8 mouse cellular contexts compared by ENCODE assay signal in the genomic region with DNA sequence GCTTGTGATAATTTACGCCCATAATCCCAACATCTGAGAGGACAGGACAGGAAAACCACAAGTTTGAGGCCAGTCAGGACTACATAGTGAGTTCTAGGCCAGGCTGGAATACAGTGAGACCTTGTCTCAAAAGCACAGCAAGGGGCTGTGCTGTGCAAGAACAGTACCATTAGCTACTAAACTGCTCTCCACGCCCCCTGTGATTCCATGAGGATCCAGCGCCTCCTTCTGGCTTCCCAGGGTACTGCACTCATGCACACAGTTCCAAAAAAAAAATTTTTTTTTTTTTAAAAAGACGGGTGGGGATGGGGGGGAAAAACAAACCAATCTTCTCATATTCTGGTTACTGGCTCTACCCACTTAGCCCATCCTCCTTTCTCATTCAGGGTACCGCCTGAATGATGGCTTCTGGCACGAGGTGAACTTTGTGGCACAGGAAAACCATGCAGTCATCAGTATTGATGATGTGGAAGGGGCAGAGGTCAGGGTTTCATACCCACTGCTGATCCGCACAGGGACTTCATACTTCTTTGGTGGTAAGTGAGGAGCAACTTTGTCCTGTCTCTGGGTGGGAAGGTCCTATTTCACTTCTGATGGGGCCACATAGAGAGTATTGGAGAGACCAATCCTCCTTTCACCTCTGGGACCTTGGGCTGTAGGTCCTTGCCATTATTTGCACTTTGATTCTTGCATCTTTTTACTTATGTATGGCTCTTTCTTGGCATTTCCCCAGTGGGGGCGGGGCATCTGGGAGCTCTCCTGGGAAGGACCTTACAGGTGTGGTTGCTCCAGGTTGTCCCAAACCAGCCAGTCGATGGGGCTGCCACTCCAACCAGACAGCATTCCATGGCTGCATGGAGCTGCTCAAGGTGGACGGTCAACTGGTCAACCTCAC. TPM values are rescaled to one million over a fixed set of nuclear protein-coding genes. Genes with fewer than 3 reads are reported as not detected.
DNase-seq lines count a peak whose midpoint lies in the region; TF ChIP-seq lines count a peak whose summit lies in the region.
"Had no signal": no experiment of that assay in that cellular context is flagged by ENCODE, and none has a peak within 500 bp of the region (broad histone marks: within the 10 kb centered on the region; RNA-seq: fewer than 3 reads in every experiment).

No protein-coding gene starts in this region.

- no peak overlapping the region for H3K4me3 ChIP-seq in layer of hippocampus, adult 2 months
- no peak overlapping the region for H3K4me3 ChIP-seq in limb, embryonic 10.5 days
- H3K4me3 ChIP-seq: lung, embryonic 15.5 days had no signal

- no peaks in the 10 kb centered on the region for H3K36me3 ChIP-seq in limb, embryonic 10.5 days
- H3K36me3 ChIP-seq: lung, embryonic 15.5 days had no signal

- DNase-seq in layer of hippocampus, adult 2 months (ENCODE audit: low spot score in 2 of 2): peak in 1 of 2 experiments; percentile 81
- no peak for DNase-seq in layer of hippocampus, adult 9-11 months
- DNase-seq in ES-CJ7 (ENCODE audit: low read depth, low spot score) (peak; percentile 73), ZHBTc4 (ENCODE audit: low read depth, low spot score) (peak; percentile 82)
- DNase-seq in embryo, embryonic 10.5 days (ENCODE audit: low spot score): peak; percentile 86
- peak; percentile 82 for DNase-seq in limb, embryonic 10.5 days (ENCODE audit: low spot score)
- DNase-seq in spleen, adult 18-20 months: peak; percentile 10 to 48

- peaks cover 22% of the 10 kb centered on the region for H3K4me1 ChIP-seq in limb, embryonic 10.5 days

- H3K27me3 ChIP-seq in limb, embryonic 10.5 days (ENCODE audit: low read depth, poor library complexity, severe bottlenecking): peaks cover 63% of the 10 kb centered on the region

- 41% methylated on average over 10 of the region's 10 CpGs for WGBS in limb, embryonic 10.5 days

- no peak overlapping the region for H3K27ac ChIP-seq in layer of hippocampus, adult 2 months
- H3K27ac ChIP-seq in limb, embryonic 10.5 days: no peak overlapping the region
- H3K27ac ChIP-seq: lung, embryonic 15.5 days had no signal

- no peaks in the 10 kb centered on the region for H3K9me3 ChIP-seq in limb, embryonic 10.5 days (replicated peaks)
- H3K9me3 ChIP-seq: lung, embryonic 15.5 days had no signal

- TF ChIP-seq CTCF in layer of hippocampus, adult 2 months (conservative IDR thresholded peaks at IDR 0.05): peak; percentile 87

RNA-seq across cellular contexts. Expression of a gene that starts 5.8 kb away (rescaled TPM):
- not detected for total RNA-seq in layer of hippocampus, adult 2 months (2021)
- polyA plus RNA-seq in limb, embryonic 10.5 days (2016; fragmentation: Nextera tagmentation; extraction: Ambion mirVana): not detected in 2 replicates

RNA-seq across cellular contexts. Expression of a gene that starts 9.9 kb away (rescaled TPM):
- total RNA-seq in layer of hippocampus, adult 2 months (2021): 10 to 100 TPM; 14.5 to 15.4 TPM
- 1.9 and 3.0 TPM in 2 replicates for polyA plus RNA-seq in limb, embryonic 10.5 days (2016; fragmentation: Nextera tagmentation; extraction: Ambion mirVana)

RNA-seq across cellular contexts. Expression of a gene that starts 10.8 kb away (rescaled TPM):
- 100 to 1,000 TPM; 169 to 171 TPM for total RNA-seq in layer of hippocampus, adult 2 months (2021)
- polyA plus RNA-seq in limb, embryonic 10.5 days (2016; fragmentation: Nextera tagmentation; extraction: Ambion mirVana): 0.04 and 0.09 TPM in 2 replicates

RNA-seq across cellular contexts. Expression of a gene that starts 25.4 kb away (rescaled TPM):
- 10 to 100 TPM; 40.2 to 44.5 TPM for total RNA-seq in layer of hippocampus, adult 2 months (2021)
- polyA plus RNA-seq in limb, embryonic 10.5 days (2016; fragmentation: Nextera tagmentation; extraction: Ambion mirVana): 2.5 and 3.0 TPM in 2 replicates

RNA-seq across cellular contexts. Expression of a gene that starts 45.2 kb away (rescaled TPM):
- total RNA-seq in layer of hippocampus, adult 2 months (2021): 10 to 100 TPM; 73.6 to 81.8 TPM
- polyA plus RNA-seq in limb, embryonic 10.5 days (2016; fragmentation: Nextera tagmentation; extraction: Ambion mirVana): 10.1 and 13.6 TPM in 2 replicates
